Mouse (Mus musculus): Measurements from ENCODE around the gene Rcn2. TPM values are rescaled to one million over a fixed set of nuclear protein-coding genes. Genes with fewer than 3 reads are reported as not detected.
"Not testable (repeated sequence)": the region's sequence is repeated elsewhere in the genome, so short reads cannot be mapped to it uniquely, and the experiment has no call there.

The Rcn2 gene
- 271 and 279 TPM in 2 replicates for polyA plus RNA-seq (2015; fragmentation: Nextera tagmentation; extraction: Ambion mirVana)

DNA sequence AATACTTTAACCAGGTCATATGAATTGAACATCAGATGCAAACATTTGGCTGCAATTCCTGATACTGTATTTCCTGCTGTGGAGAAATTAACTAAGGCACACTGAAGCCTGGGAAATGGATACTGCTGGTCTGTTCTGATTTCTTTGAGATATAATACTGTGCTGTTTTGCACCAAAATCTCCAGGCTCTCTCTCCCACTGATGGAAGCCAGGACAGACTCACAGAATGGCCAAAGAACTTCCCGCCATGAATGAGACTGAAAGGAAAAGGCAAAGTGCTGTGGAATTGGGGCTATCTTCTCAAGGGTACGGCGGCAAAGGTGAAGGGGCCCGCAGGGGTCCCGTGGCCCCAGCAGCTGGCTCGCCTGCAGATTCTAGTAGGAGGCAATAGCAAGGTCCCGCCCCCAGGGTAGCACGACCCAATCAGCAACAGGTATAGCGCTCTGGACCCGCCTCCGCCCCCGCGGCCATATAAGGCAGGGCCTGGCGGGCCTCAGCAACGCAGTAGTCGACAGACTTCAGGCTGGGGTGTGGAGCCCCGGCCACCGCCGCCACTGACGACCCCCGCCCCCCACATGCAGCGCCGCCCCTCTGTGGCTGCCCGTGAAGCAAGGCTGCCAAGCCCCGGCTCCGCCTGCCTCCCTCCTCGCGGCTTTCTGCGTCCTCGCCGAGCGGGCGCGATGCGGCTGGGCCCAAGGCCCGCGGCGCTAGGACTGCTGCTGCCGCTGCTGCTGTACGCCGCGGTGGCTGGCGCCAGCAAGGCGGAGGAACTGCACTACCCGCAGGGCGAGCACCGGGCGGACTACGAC is at the start of gene Rcn2:
TSS of gene Rcn2 (plus strand) at position 474 of the 809 bp plus-strand sequence.
- Histone ChIP-seq H3K4me1 (ENCODE audit: control insufficient read depth, insufficient read depth, low read depth, low read length) (peaks cover 11% of the 10 kb centered on the region), H3K9me3 (ENCODE audit: control insufficient read depth, low read length) (no peaks in the 10 kb centered on the region), H3K36me3 (ENCODE audit: control insufficient read depth, insufficient read depth, low read length) (peaks cover 10% of the 10 kb centered on the region), H3K9ac (ENCODE audit: low read depth, low read length) (peak within 1 kb of the TSS; percentile 96), H3K4me3 (ENCODE audit: low read length) (peak within 1 kb of the TSS; percentile 77), H3K27ac (ENCODE audit: low read depth, low read length) (peak within 1 kb of the TSS; percentile 97), H3K4me2 (ENCODE audit: low read length) (peak within 1 kb of the TSS; percentile 67), H3K27me3 (replicated peaks; ENCODE audit: control insufficient read depth, insufficient read depth, low read length) (no peaks in the 10 kb centered on the region)
- WGBS = under 1% methylated on average over 44 of the region's 49 CpGs
- peak; percentile 100 for ATAC-seq

DNA sequence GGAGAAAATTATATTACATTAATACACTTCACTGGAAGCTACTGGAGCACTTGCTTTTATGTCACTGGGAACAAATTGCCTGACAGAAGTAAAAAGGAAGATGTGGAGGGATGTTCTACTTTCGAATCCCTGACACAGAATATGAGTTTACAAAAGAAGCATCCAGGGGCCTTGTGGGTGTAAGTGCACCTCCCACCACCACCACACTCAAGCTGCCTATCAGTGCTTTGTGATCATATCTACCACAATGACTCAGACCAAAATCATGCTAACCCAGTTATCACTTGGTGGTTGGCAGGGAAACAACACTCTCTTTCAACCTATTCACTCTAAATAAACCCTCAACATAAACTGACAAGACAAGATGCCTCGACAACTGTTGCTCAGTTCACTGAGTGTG is 37.0 kb upstream of the Rcn2 start:
- no CpG with 5 or more reads among the region's 2 CpGs for WGBS
- H3K4me2 ChIP-seq (ENCODE audit: low read length); H3K36me3 ChIP-seq (ENCODE audit: control insufficient read depth, insufficient read depth, low read length); H3K9me3 ChIP-seq (ENCODE audit: control insufficient read depth, low read length); H3K4me3 ChIP-seq (ENCODE audit: low read length); H3K4me1 ChIP-seq (ENCODE audit: control insufficient read depth, insufficient read depth, low read depth, low read length); H3K27me3 ChIP-seq (replicated peaks; ENCODE audit: control insufficient read depth, insufficient read depth, low read length); H3K9ac ChIP-seq (ENCODE audit: low read depth, low read length); H3K27ac ChIP-seq (ENCODE audit: low read depth, low read length); ATAC-seq: not testable (repeated sequence)

DNA sequence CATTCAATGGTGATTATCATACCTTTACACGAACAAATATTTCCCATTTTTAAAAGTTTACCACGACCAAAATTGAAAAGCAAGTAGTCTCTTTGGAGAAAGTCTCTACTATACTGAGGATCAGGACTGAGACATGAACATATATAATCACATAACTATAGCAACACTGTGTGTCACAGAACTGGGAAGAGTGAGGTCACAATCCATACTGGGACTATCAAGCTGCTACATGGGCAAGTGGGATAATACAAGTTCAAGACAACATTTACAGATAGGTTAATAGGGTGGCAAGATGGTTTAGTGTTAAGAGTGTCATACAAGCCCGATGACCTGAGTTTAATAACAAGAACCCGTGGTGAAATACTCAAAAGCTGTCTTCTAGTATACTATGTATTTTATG is 31.2 kb upstream of the Rcn2 start, which contains the start of gene 4930563M21Rik:
TSS of gene 4930563M21Rik (minus strand) at position 101 of the 400 bp plus-strand sequence.
- WGBS = 80% methylated on average over 4 of the region's 4 CpGs
- Histone ChIP-seq H3K36me3 (ENCODE audit: control insufficient read depth, insufficient read depth, low read length) (no peaks in the 10 kb centered on the region), H3K9me3 (ENCODE audit: control insufficient read depth, low read length) (no peaks in the 10 kb centered on the region), H3K27ac (ENCODE audit: low read depth, low read length) (no peak within 1 kb of the TSS), H3K4me3 (ENCODE audit: low read length) (no peak within 1 kb of the TSS), H3K4me2 (ENCODE audit: low read length) (no peak within 1 kb of the TSS), H3K27me3 (replicated peaks; ENCODE audit: control insufficient read depth, insufficient read depth, low read length) (no peaks in the 10 kb centered on the region), H3K9ac (ENCODE audit: low read depth, low read length) (no peak within 1 kb of the TSS), H3K4me1 (ENCODE audit: control insufficient read depth, insufficient read depth, low read depth, low read length) (no peaks in the 10 kb centered on the region)
- no peak for ATAC-seq

DNA sequence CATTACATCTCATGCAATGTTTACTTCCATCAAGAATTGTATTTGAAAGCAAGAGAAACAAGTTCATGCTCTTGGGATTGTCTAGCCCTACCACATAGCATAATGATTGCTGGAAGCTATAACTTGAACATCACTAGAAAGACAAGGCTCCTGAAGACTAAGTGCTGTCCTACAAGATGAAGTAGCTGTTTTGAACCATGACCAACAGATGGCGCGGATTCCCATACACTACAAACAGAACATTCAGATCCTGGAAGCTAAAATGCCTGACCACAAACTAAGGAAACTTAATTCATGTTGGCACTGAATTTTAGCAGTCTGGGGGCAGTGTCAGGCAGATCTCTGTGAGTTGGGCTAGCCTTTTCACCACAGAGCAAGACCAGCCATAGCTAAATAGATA is 16.9 kb upstream of the Rcn2 start:
- no peak overlapping the region for H3K27ac ChIP-seq (ENCODE audit: low read depth, low read length)
- H3K36me3 ChIP-seq (ENCODE audit: control insufficient read depth, insufficient read depth, low read length) = no peaks in the 10 kb centered on the region
- no peak overlapping the region for H3K4me3 ChIP-seq (ENCODE audit: low read length)
- WGBS = 63% methylated on average over 2 of the region's 2 CpGs
- H3K4me2 ChIP-seq (ENCODE audit: low read length) = no peak overlapping the region
- no peak overlapping the region for H3K9ac ChIP-seq (ENCODE audit: low read depth, low read length)
- no peaks in the 10 kb centered on the region for H3K4me1 ChIP-seq (ENCODE audit: control insufficient read depth, insufficient read depth, low read depth, low read length)
- no peaks in the 10 kb centered on the region for H3K27me3 ChIP-seq (replicated peaks; ENCODE audit: control insufficient read depth, insufficient read depth, low read length)
- ATAC-seq = no peak
- no peaks in the 10 kb centered on the region for H3K9me3 ChIP-seq (ENCODE audit: control insufficient read depth, low read length)

DNA sequence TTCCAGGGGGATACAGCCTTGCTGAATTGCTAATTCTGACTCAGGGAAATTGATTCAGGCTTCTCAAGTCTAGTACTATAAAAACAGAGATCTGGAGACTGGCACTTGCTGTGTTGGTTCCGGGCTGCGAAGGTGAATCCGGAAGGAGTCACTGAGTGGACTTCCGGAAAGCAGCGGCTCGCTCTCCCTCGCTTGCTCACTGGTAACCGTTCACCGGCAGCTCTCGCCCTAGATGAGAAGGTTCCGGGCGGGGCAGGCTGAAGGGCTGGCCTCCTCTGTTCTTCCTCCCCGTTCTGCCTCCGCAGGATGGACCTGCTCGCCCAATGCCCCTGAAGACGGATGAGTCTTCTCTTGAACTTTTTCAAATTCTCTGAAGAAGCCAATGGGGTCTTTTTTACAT is 14.4 kb upstream of the Rcn2 start:
- Histone ChIP-seq H3K4me1 (ENCODE audit: control insufficient read depth, insufficient read depth, low read depth, low read length) (no peaks in the 10 kb centered on the region), H3K27me3 (replicated peaks; ENCODE audit: control insufficient read depth, insufficient read depth, low read length) (no peaks in the 10 kb centered on the region), H3K36me3 (ENCODE audit: control insufficient read depth, insufficient read depth, low read length) (no peaks in the 10 kb centered on the region), H3K9ac (ENCODE audit: low read depth, low read length) (no peak overlapping the region), H3K4me2 (ENCODE audit: low read length) (no peak overlapping the region), H3K4me3 (ENCODE audit: low read length) (no peak overlapping the region), H3K27ac (ENCODE audit: low read depth, low read length) (no peak overlapping the region), H3K9me3 (ENCODE audit: control insufficient read depth, low read length) (no peaks in the 10 kb centered on the region)
- ATAC-seq = no peak
- 86% methylated on average over 16 of the region's 16 CpGs for WGBS

DNA sequence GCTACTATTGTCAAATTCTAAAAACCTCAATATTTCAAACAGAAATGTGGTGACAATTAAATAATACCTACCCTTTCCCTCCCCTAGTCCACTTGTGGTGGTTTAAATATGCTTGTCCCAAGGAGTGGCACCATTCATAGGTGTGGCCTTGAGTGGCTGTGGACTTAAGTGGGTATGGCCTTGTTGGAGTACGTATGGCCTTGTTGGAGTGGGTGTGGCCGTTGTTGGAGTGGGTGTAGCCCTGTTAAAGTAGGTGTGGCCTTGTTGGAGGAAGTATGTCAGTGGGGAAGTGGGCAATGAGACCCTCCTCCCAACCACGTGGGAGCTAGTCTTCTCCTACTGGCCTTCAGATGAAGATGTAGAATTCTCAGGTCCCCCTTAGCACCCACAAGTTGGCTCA is 9.4 kb upstream of the Rcn2 start:
- WGBS = 74% methylated on average over 3 of the region's 3 CpGs
- no peak for ATAC-seq
- no peaks in the 10 kb centered on the region for H3K27me3 ChIP-seq (replicated peaks; ENCODE audit: control insufficient read depth, insufficient read depth, low read length)
- H3K27ac ChIP-seq (ENCODE audit: low read depth, low read length) = no peak overlapping the region
- H3K9me3 ChIP-seq (ENCODE audit: control insufficient read depth, low read length) = no peaks in the 10 kb centered on the region
- H3K36me3 ChIP-seq (ENCODE audit: control insufficient read depth, insufficient read depth, low read length) = no peaks in the 10 kb centered on the region
- H3K9ac ChIP-seq (ENCODE audit: low read depth, low read length) = no peak overlapping the region
- H3K4me3 ChIP-seq (ENCODE audit: low read length) = no peak overlapping the region
- no peaks in the 10 kb centered on the region for H3K4me1 ChIP-seq (ENCODE audit: control insufficient read depth, insufficient read depth, low read depth, low read length)
- H3K4me2 ChIP-seq (ENCODE audit: low read length) = no peak overlapping the region

DNA sequence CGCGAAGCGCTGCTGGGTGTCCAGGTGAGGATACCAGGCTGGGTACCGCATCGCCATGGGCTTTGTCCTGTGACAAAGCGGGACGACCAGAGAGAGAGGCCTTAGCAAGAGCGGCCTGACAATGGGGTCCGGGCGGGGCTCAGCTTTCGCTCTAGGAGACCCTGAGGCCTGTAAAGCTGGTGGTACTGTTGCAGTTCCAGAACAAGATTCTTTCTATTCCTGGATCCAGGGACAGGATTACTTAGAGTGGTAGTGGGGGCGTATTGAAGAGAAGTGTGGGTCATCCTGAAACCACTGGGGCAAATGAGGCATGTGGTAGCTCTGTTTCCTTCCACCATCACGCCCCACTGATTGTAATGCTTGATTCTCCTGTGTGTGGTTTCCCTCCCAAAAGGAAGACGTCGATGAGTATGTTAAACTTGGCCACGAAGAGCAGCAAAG is 556 bp downstream of the Rcn2 start:
- Histone ChIP-seq H3K27me3 (replicated peaks; ENCODE audit: control insufficient read depth, insufficient read depth, low read length) (no peaks in the 10 kb centered on the region), H3K4me2 (ENCODE audit: low read length) (peak overlapping the region; percentile 67), H3K4me3 (ENCODE audit: low read length) (peak overlapping the region; percentile 77), H3K9ac (ENCODE audit: low read depth, low read length) (peak overlapping the region; percentile 96), H3K27ac (ENCODE audit: low read depth, low read length) (peak overlapping the region; percentile 97), H3K36me3 (ENCODE audit: control insufficient read depth, insufficient read depth, low read length) (peaks cover 10% of the 10 kb centered on the region), H3K4me1 (ENCODE audit: control insufficient read depth, insufficient read depth, low read depth, low read length) (peaks cover 11% of the 10 kb centered on the region), H3K9me3 (ENCODE audit: control insufficient read depth, low read length) (no peaks in the 10 kb centered on the region)
- no peak for ATAC-seq
- 0% methylated on average over 16 of the region's 16 CpGs for WGBS

DNA sequence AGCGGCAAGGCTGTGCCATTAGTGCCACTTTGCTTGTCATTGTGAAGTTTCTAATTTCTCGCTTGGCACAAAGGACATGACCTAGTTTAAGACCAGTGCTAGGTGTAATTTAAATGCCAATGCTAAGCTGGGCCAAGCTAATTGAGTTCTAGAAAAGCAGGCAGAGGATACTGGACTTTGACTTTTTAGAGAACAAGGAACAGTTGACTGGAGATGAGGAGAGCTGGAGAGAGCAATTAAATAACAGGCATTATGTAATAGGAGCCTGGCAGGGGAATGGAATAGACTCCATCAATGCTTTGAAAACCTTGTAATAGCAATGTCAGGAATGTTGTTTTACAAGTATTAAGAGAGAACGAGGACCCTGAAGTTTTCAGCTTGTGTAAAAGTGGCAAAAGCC is 12.2 kb downstream of the Rcn2 start:
- Histone ChIP-seq H3K9me3 (ENCODE audit: control insufficient read depth, low read length) (no peaks in the 10 kb centered on the region), H3K36me3 (ENCODE audit: control insufficient read depth, insufficient read depth, low read length) (peaks cover 17% of the 10 kb centered on the region), H3K27ac (ENCODE audit: low read depth, low read length) (no peak overlapping the region), H3K9ac (ENCODE audit: low read depth, low read length) (no peak overlapping the region), H3K4me3 (ENCODE audit: low read length) (no peak overlapping the region), H3K4me1 (ENCODE audit: control insufficient read depth, insufficient read depth, low read depth, low read length) (no peaks in the 10 kb centered on the region), H3K27me3 (replicated peaks; ENCODE audit: control insufficient read depth, insufficient read depth, low read length) (no peaks in the 10 kb centered on the region), H3K4me2 (ENCODE audit: low read length) (no peak overlapping the region)
- 73% methylated on average over 3 of the region's 3 CpGs for WGBS
- no peak for ATAC-seq

DNA sequence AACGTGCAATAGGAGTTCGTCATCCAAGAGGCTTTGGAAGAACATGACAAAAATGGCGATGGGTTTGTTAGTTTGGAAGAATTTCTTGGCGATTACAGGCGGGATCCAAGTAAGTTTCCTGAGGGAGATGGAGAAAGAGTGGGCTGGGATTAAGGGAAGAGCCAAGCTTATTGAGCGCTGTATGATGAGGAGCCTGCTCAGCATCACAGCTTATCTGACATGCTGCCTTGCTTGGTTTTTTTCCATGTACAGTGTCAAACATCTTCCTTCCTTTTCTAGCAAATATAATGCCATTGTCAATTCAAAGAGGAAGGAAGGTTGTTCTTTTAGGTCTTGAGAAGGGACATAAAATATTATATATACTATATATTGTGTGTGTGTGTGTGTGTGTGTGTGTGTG is 14.5 kb downstream of the Rcn2 start:
- Histone ChIP-seq H3K4me2 (ENCODE audit: low read length) (no peak overlapping the region), H3K4me3 (ENCODE audit: low read length) (no peak overlapping the region), H3K9me3 (ENCODE audit: control insufficient read depth, low read length) (no peaks in the 10 kb centered on the region), H3K36me3 (ENCODE audit: control insufficient read depth, insufficient read depth, low read length) (peaks cover 35% of the 10 kb centered on the region), H3K4me1 (ENCODE audit: control insufficient read depth, insufficient read depth, low read depth, low read length) (no peaks in the 10 kb centered on the region), H3K27me3 (replicated peaks; ENCODE audit: control insufficient read depth, insufficient read depth, low read length) (no peaks in the 10 kb centered on the region), H3K9ac (ENCODE audit: low read depth, low read length) (no peak overlapping the region), H3K27ac (ENCODE audit: low read depth, low read length) (no peak overlapping the region)
- WGBS = 95% methylated on average over 6 of the region's 6 CpGs
- ATAC-seq = no peak

All from hindbrain, embryonic 16.5 days (tissue).